Comparison of ENCODE assay signal across 7 mouse cellular contexts in the genomic region with DNA sequence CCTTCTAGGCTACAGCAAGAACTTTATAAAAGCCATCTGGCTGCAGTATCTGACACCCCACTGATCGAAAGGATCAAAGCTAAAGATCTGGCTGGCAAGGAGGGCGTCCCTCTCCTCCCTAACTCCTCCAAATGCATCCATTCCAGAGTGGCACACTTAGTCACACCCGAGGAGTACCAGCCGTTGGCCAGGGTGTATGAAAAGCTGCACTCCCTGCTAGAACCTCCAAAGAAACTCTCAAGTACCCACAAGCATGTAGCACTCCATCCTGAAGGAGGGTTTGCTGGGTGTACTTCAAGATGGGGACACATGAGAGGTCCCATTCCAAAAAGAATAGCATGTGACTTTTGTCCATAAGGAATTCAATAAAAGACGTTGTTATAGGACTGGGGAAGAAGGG. TPM values are rescaled to one million over a fixed set of nuclear protein-coding genes. Genes with fewer than 3 reads are reported as not detected.
DNase-seq lines count a peak whose midpoint lies in the region; ATAC-seq lines count a peak whose summit lies in the region.
"Not testable (repeated sequence)": the region's sequence is repeated elsewhere in the genome, so short reads cannot be mapped to it uniquely, and the experiment has no call there.
"Had no signal": no experiment of that assay in that cellular context is flagged by ENCODE, and none has a peak within 500 bp of the region (broad histone marks: within the 10 kb centered on the region; RNA-seq: fewer than 3 reads in every experiment).

No protein-coding gene starts in this region.

- not testable (repeated sequence) for H3K4me3 ChIP-seq in lung, embryonic 16.5 days (ENCODE audit: low read length); midbrain, embryonic 11.5 days (ENCODE audit: low read depth, low read length)

- WGBS in lung, embryonic 16.5 days: 41% methylated on average over 5 of the region's 5 CpGs
- 74% methylated on average over 5 of the region's 5 CpGs for WGBS in midbrain, embryonic 11.5 days

- H3K36me3 ChIP-seq in lung, embryonic 16.5 days (ENCODE audit: control insufficient read depth, insufficient read depth, low read length); midbrain, embryonic 11.5 days (ENCODE audit: control insufficient read depth, insufficient read depth, low read length): not testable (repeated sequence)

- not testable (repeated sequence) for H3K9ac ChIP-seq in lung, embryonic 16.5 days (ENCODE audit: low read length); midbrain, embryonic 11.5 days (ENCODE audit: low read length)

- peak; percentile 78 for ATAC-seq in lung, embryonic 16.5 days (ENCODE audit: low read depth)
- not testable (repeated sequence) for ATAC-seq in midbrain, embryonic 11.5 days (ENCODE audit: low FRiP score)

- not testable (repeated sequence) for H3K27ac ChIP-seq in lung, embryonic 16.5 days (ENCODE audit: low read length); midbrain, embryonic 11.5 days (ENCODE audit: low read depth, low read length)

- H3K4me1 ChIP-seq in lung, embryonic 16.5 days (replicated peaks; ENCODE audit: control insufficient read depth, insufficient read depth, low read length); midbrain, embryonic 11.5 days (ENCODE audit: control insufficient read depth, insufficient read depth, low read length): not testable (repeated sequence)

- H3K4me2 ChIP-seq in lung, embryonic 16.5 days (ENCODE audit: low read depth, low read length); midbrain, embryonic 11.5 days: not testable (repeated sequence)

- H3K9me3 ChIP-seq in lung, embryonic 16.5 days (ENCODE audit: control insufficient read depth, low read length); midbrain, embryonic 11.5 days (ENCODE audit: control insufficient read depth, low read length): not testable (repeated sequence)

- H3K27me3 ChIP-seq in lung, embryonic 16.5 days (ENCODE audit: control insufficient read depth, insufficient read depth, low read depth, low read length); midbrain, embryonic 11.5 days (ENCODE audit: control insufficient read depth, insufficient read depth, low read length): not testable (repeated sequence)

- DNase-seq in heart, adult 11 months: peak; percentile 57
- DNase-seq in lung, adult 18-20 months: peak; percentile 26 to 45
- DNase-seq in lung, postnatal 25 days (ENCODE audit: low spot score): peak; percentile 36
- DNase-seq in midbrain, embryonic 11.5 days (ENCODE audit: low spot score, missing footprints): peak; percentile 44

RNA-seq across cellular contexts. Expression of a gene that starts 9.0 kb away (rescaled TPM):
- 14.2 and 18.9 TPM in 2 replicates for polyA plus RNA-seq in lung, embryonic 16.5 days (2015; fragmentation: Nextera tagmentation; extraction: Ambion mirVana)
- polyA plus RNA-seq in midbrain, embryonic 11.5 days (2014; fragmentation: Nextera tagmentation; extraction: Ambion mirVana): 25.4 and 25.6 TPM in 2 replicates
- polyA plus RNA-seq: G1E had no signal

RNA-seq across cellular contexts. Expression of a gene that starts 34.5 kb away (rescaled TPM):
- 165 and 167 TPM in 2 replicates for polyA plus RNA-seq in lung, embryonic 16.5 days (2015; fragmentation: Nextera tagmentation; extraction: Ambion mirVana)
- 42.7 and 44.2 TPM in 2 replicates for polyA plus RNA-seq in midbrain, embryonic 11.5 days (2014; fragmentation: Nextera tagmentation; extraction: Ambion mirVana)
- polyA plus RNA-seq: activated CD4-positive, CD25-positive, alpha-beta regulatory T cell, adult 4 months; G1E had no signal
